Mouse (Mus musculus): ENCODE results near the gene Olfr1364.

Gene Olfr1364

GRCm38 (mm10) chr13:21581659-21582058 is at the start of gene Olfr1364:
Olfr1364 (minus strand) TSS chr13:21581759.
- no peak for DNase-seq (ENCODE audit: extremely low spot score)

GRCm38 (mm10) chr13:21613922-21614321 is 32.4 kb upstream of the Olfr1364 start, which contains the start of gene Olfr1362:
Olfr1362 (minus strand) TSS chr13:21614022.
- no peak for DNase-seq (ENCODE audit: extremely low spot score)

GRCm38 (mm10) chr13:21591618-21592017 is 10.1 kb upstream of the Olfr1364 start:
- DNase-seq (ENCODE audit: extremely low spot score) = no peak

- no peak for DNase-seq (ENCODE audit: extremely low spot score)
Measured at GRCm38 (mm10) chr13:21559793-21560192, 21.8 kb downstream of the Olfr1364 start, which contains the start of gene Olfr1535. Olfr1535 (minus strand) TSS chr13:21559893.

- DNase-seq (ENCODE audit: extremely low spot score) = no peak
Measured at GRCm38 (mm10) chr13:21550416-21551110, 31.0 kb downstream of the Olfr1364 start.

- no peak for DNase-seq (ENCODE audit: extremely low spot score)
Measured at GRCm38 (mm10) chr13:21549487-21549886, 32.1 kb downstream of the Olfr1364 start.

GRCm38 (mm10) chr13:21542708-21543107 is 38.9 kb downstream of the Olfr1364 start, which contains the start of gene Olfr1366:
Olfr1366 (minus strand) TSS chr13:21542808.
- no peak for DNase-seq (ENCODE audit: extremely low spot score)

GRCm38 (mm10) chr13:21530781-21531201 is 50.8 kb downstream of the Olfr1364 start, which contains the start of gene Zkscan8:
Zkscan8 (minus strand) TSS chr13:21531120.
- DNase-seq (ENCODE audit: extremely low spot score) = peak; percentile 93

- DNase-seq (ENCODE audit: extremely low spot score) = peak; percentile 14
Measured at GRCm38 (mm10) chr13:21530136-21530535, 51.4 kb downstream of the Olfr1364 start.

Measured in embryo, embryonic 9.5 days (tissue).